Mouse (Mus musculus) adrenal gland, postnatal 10 days (tissue): Measurements from ENCODE around the gene Samt1. TPM values are rescaled to one million over a fixed set of nuclear protein-coding genes. Genes with fewer than 3 reads are reported as not detected.
"Not testable (repeated sequence)": the region's sequence is repeated elsewhere in the genome, so short reads cannot be mapped to it uniquely, and the experiment has no call there.

Source experiments
- DNase-seq: peaks from one replicate; pipeline ENCODE4 v3.0.0; 2021; ENCODE audit warnings: mixed read lengths
- long read RNA-seq, 2 experiments: library from polyadenylated mRNA; stranded (forward); transcript quantifications; one replicate each; pipeline ENCODE4 v2.0.0; 2021
- total RNA-seq, 2 experiments: library from RNA; stranded (reverse); gene quantifications; 2 replicates each; pipeline ENCODE4 v1.2.3; 2021

Gene Samt1
- not detected for total RNA-seq
- long read RNA-seq, experiment 1 = 0 reads
- long read RNA-seq, experiment 2 = 0 reads

GRCm38 (mm10) chrX:154012540-154012939 is at the start of gene Samt1:
Gene Samt1 (minus strand): TSS chrX:154012640.
- not testable (repeated sequence) for DNase-seq

- DNase-seq = not testable (repeated sequence)
Observed at GRCm38 (mm10) chrX:154054939-154055338, 42.5 kb upstream of the Samt1 start, which contains the start of gene Gm10057. Gene Gm10057 (minus strand): TSS chrX:154055039.

DNA sequence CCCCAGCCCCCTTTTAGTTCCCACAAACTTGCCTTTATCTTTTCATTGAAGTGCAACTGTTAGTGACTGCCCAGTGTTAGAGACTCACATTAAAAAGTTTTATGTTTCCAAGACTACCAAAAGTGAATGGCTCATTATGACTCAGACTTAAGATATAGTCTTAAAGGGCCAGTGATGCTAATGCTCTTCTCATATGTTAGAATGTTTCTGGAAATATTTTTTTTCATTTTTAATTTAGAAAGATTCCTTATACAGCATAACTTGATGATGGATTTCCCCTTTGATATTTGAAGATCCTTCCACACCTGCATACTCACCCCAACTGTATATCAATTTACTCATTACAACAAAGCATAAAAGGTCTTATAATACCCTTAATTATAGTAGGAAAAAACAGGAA is 21.3 kb upstream of the Samt1 start, which contains the start of gene 4921511M17Rik:
4921511M17Rik (minus strand) TSS at position 101 of the 400 bp plus-strand sequence.
- DNase-seq = not testable (repeated sequence)

DNA sequence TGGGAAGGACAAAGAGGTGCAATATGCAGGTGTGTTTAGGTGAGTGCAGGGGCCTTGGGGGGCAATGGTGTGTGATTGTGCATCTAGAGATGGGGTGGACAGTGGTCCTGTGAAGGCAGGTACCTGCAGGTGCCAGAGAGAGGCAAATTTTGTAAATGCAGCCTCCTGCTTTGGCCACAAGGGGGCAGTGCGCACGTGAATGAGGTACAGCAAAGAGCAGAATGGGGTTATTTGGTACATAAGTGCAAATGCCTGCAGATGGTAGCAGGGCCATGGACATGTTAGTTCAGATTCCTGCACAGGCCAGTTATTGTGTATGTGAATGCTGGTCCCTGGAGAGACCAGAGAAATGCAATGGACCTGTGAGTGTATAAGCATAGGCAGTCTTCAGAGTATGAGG is 35.5 kb downstream of the Samt1 start:
- not testable (repeated sequence) for DNase-seq

GRCm38 (mm10) chrX:153976467-153976866 is 36.0 kb downstream of the Samt1 start:
- not testable (repeated sequence) for DNase-seq

DNA sequence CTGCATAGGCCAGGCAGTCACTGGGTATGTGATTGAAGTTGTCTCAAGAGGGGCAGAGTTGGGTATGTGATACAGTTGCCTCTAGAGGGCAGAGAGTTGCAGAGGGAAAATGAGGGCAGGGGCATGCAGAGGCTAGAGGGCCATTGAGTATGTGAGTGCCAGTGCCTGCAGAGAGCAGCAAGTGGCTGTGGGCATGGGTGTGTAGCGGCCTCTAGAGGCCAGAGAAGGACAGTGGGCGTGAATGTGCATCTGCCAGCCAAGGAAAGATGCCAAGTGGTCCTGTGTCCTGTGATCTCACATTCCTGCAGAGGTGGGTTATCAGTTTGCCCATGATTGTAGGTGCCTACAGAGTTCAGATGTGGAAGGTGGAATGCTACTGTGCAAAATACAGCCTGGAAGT is 38.0 kb downstream of the Samt1 start:
- no peak for DNase-seq

GRCm38 (mm10) chrX:153952866-153953265 is 59.6 kb downstream of the Samt1 start:
- DNase-seq = not testable (repeated sequence)

Other genes with a start within 250 kb of the Samt1 start
- gene Spin2c, start 180.4 kb downstream of the Samt1 start, total RNA-seq = 1 to 10 TPM in 1 of 2 experiments, under 1 TPM in 1; 0.81 to 1.1 TPM
- gene 4921511M17Rik, start 21.2 kb upstream of the Samt1 start, total RNA-seq = not detected
- gene Gm10057, start 42.4 kb upstream of the Samt1 start, total RNA-seq = not detected
- not detected for gene Gm15140, start 108.0 kb upstream of the Samt1 start, total RNA-seq